In genomic region chr1:191445831-191446258, GRCm38 (mm10) we compare ENCODE assay signal across 10 mouse cellular contexts. TPM values are rescaled to one million over a fixed set of nuclear protein-coding genes. Genes with fewer than 3 reads are reported as not detected.
DNase-seq lines count a peak whose midpoint lies in the region; ATAC-seq and TF ChIP-seq lines count a peak whose summit lies in the region.
"Had no signal": no experiment of that assay in that cellular context is flagged by ENCODE, and none has a peak within 500 bp of the region (broad histone marks: within the 10 kb centered on the region; RNA-seq: fewer than 3 reads in every experiment).

No protein-coding gene starts in this region.

- DNase-seq in 3134 (ENCODE audit: extremely low read depth, insufficient read length, low spot score): peak; percentile 54
- peak; percentile 36 for DNase-seq in c-Kit-positive CD71-negative TER-119-negative erythroid progenitor cells, embryonic 14.5 days (ENCODE audit: low read depth)
- DNase-seq in liver, adult 2 months (ENCODE audit: extremely low read depth, low read depth, low spot score): peak; percentile 97
- peak; percentile 71 for DNase-seq in naive thymus-derived CD4-positive, alpha-beta T cell, adult 2 months (ENCODE audit: low read depth)
- DNase-seq in frontal cortex, postnatal 14 days (ENCODE audit: low spot score in 2 of 2): no peak
- no peak for DNase-seq in layer of hippocampus, adult 18-20 months (ENCODE audit: low spot score in 2 of 2)
- no peak for DNase-seq in gastrocnemius, adult 2 months
- DNase-seq: retina, postnatal 1 day had no signal

- no peaks in the 10 kb centered on the region for H3K79me2 ChIP-seq in liver, adult 2 months (ENCODE audit: control insufficient read depth, insufficient read depth, low read length)

- peak overlapping the region; percentile 60 for H3K9ac ChIP-seq in liver, adult 2 months (ENCODE audit: low read depth, low read length)
- H3K9ac ChIP-seq in heart, embryonic 11.5 days (ENCODE audit: low read depth, low read length): no peak overlapping the region
- H3K9ac ChIP-seq: limb, embryonic 12.5 days had no signal

- TF ChIP-seq POLR2A in liver, adult 2 months (IDR thresholded peaks at IDR 0.05; ENCODE audit: extremely low read depth, insufficient read depth, low read length): no peak

- H3K9me3 ChIP-seq in heart, embryonic 11.5 days (replicated peaks; ENCODE audit: control insufficient read depth, low read length): no peaks in the 10 kb centered on the region
- H3K9me3 ChIP-seq: limb, embryonic 12.5 days had no signal

- ATAC-seq in heart, embryonic 11.5 days (replicated peaks; ENCODE audit: insufficient number of reproducible peaks, low FRiP score, low TSS enrichment): no peak

- no peak for TF ChIP-seq CTCF in liver, adult 2 months (IDR thresholded peaks at IDR 0.05; ENCODE audit: low read depth, low read length)
- no peak for TF ChIP-seq CTCF in gastrocnemius, adult 2 months (IDR thresholded peaks at IDR 0.05)

- intact Hi-C loops in gastrocnemius, adult 2 months (cut with DNase I): no loop called here

- no peaks in the 10 kb centered on the region for H3K36me3 ChIP-seq in liver, adult 2 months (ENCODE audit: control insufficient read depth, insufficient read depth, low read length)
- H3K36me3 ChIP-seq in heart, embryonic 11.5 days (ENCODE audit: control insufficient read depth, insufficient read depth, low read length): no peaks in the 10 kb centered on the region
- H3K36me3 ChIP-seq: limb, embryonic 12.5 days had no signal

- H3K4me3 ChIP-seq in liver, adult 2 months (ENCODE audit: insufficient read depth, low read depth, low read length): no peak overlapping the region
- H3K4me3 ChIP-seq in gastrocnemius, adult 2 months: no peak overlapping the region
- H3K4me3 ChIP-seq in heart, embryonic 11.5 days (ENCODE audit: low read depth, low read length): no peak overlapping the region
- H3K4me3 ChIP-seq: limb, embryonic 12.5 days had no signal

- peaks cover 22% of the 10 kb centered on the region for H3K4me1 ChIP-seq in liver, adult 2 months (ENCODE audit: control insufficient read depth, insufficient read depth, low read length)
- H3K4me1 ChIP-seq in heart, embryonic 11.5 days (ENCODE audit: control insufficient read depth, insufficient read depth, low read length): peaks cover 24% of the 10 kb centered on the region
- H3K4me1 ChIP-seq: limb, embryonic 12.5 days had no signal

- no peaks in the 10 kb centered on the region for H3K27me3 ChIP-seq in liver, adult 2 months (ENCODE audit: control insufficient read depth, insufficient read depth, low read length)
- H3K27me3 ChIP-seq in heart, embryonic 11.5 days (ENCODE audit: control insufficient read depth, insufficient read depth, low read length): no peaks in the 10 kb centered on the region
- H3K27me3 ChIP-seq: limb, embryonic 12.5 days had no signal

- H3K27ac ChIP-seq in liver, adult 2 months (replicated peaks; ENCODE audit: insufficient read depth, low read depth, low read length): peak overlapping the region; percentile 97
- no peak overlapping the region for H3K27ac ChIP-seq in gastrocnemius, adult 2 months
- no peak overlapping the region for H3K27ac ChIP-seq in heart, embryonic 11.5 days (ENCODE audit: low read depth, low read length)
- H3K27ac ChIP-seq: limb, embryonic 12.5 days had no signal

- 14% methylated on average over 9 of the region's 9 CpGs for WGBS in liver, adult 2 months
- 38% methylated on average over 9 of the region's 9 CpGs for WGBS in heart, embryonic 11.5 days (ENCODE audit: insufficient replicate concordance)

- H3K4me2 ChIP-seq in heart, embryonic 11.5 days: no peak overlapping the region
- H3K4me2 ChIP-seq: limb, embryonic 12.5 days had no signal

RNA-seq across cellular contexts. Expression of gene Ppp2r5a, which starts 42.8 kb away (rescaled TPM):
- 149 and 170 TPM in 2 replicates for total RNA-seq in liver, adult 2 months (2014; rRNA removed)
- 75.3 and 80.3 TPM in 2 replicates for polyA plus RNA-seq in liver, adult 2 months (2012; rRNA removed)
- total RNA-seq in layer of hippocampus, adult 18-20 months (2021): 10 to 100 TPM; 74.6 to 79.3 TPM
- total RNA-seq in gastrocnemius, adult 2 months (2021): 10 to 100 TPM; 65.0 to 80.1 TPM
- polyA plus RNA-seq in heart, embryonic 11.5 days (2014; fragmentation: Nextera tagmentation; extraction: Ambion mirVana): 41.1 and 43.4 TPM in 2 replicates

Comparison
In these comparisons a context has a peak if more than half of its experiments do, and no peak if none do; other contexts are left out.
1. DNase-seq: peak in 3134 (single experiment), c-Kit-positive CD71-negative TER-119-negative erythroid progenitor cells, embryonic 14.5 days (single experiment), liver, adult 2 months (single experiment) and naive thymus-derived CD4-positive, alpha-beta T cell, adult 2 months (single experiment); none in frontal cortex, postnatal 14 days (0 of 2), layer of hippocampus, adult 18-20 months (0 of 2) and gastrocnemius, adult 2 months (single experiment).